Comparison of ENCODE assay signal across 8 mouse cellular contexts in the genomic region with DNA sequence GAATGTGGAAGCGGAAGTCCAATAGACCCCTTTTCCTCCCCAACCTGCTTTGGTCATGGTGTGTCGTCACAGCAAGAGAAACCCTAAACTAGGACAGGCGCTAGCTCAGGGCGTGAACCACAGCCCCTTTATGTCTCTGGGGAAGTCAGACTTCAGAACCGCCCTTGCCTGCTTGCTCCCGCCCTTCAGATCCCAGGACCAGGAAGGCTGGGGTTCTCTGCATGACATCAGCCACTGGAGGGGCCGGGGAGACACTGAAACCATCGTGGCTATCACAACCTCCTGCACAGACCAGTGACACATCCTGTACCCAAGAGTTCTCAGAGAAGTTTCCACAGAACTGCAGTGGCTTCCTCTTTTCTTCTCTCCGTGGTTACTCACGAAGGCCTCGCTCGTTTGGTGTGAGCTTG. TPM values are rescaled to one million over a fixed set of nuclear protein-coding genes. Genes with fewer than 3 reads are reported as not detected.
A peak's percentile ranks its signal among the peaks of the same experiment; 100 is the strongest.
DNase-seq lines count a peak whose midpoint lies in the region; ATAC-seq and TF ChIP-seq lines count a peak whose summit lies in the region.

No protein-coding gene starts in this region.

- no peaks in the 10 kb centered on the region for H3K9me3 ChIP-seq in lung, embryonic 14.5 days (ENCODE audit: low read depth, low read length)
- no peaks in the 10 kb centered on the region for H3K9me3 ChIP-seq in midbrain, embryonic 13.5 days
- no peaks in the 10 kb centered on the region for H3K9me3 ChIP-seq in hindbrain, embryonic 11.5 days (ENCODE audit: control insufficient read depth, low read length)

- no peak overlapping the region for H3K9ac ChIP-seq in lung, embryonic 14.5 days
- H3K9ac ChIP-seq in midbrain, embryonic 13.5 days (replicated peaks): no peak overlapping the region
- H3K9ac ChIP-seq in hindbrain, embryonic 11.5 days (ENCODE audit: low read depth, low read length): no peak overlapping the region

- 77% methylated on average over 12 of the region's 12 CpGs for WGBS in lung, embryonic 14.5 days
- WGBS in midbrain, embryonic 13.5 days: 85% methylated on average over 12 of the region's 12 CpGs
- 78% methylated on average over 12 of the region's 12 CpGs for WGBS in hindbrain, embryonic 11.5 days

- peak; percentile 14 for DNase-seq in gastrocnemius, adult 18-20 months (ENCODE audit: low spot score)
- no peak for DNase-seq in gastrocnemius, postnatal 14 days
- peak; percentile 13 for DNase-seq in lung, embryonic 14.5 days
- DNase-seq in spleen, postnatal 4 days (ENCODE audit: low spot score in 2 of 2): peak; percentile 61 to 79
- no peak for DNase-seq in c-Kit-positive CD71-positive TER-119-positive erythroid progenitor cells, embryonic 14.5 days (ENCODE audit: low spot score)
- DNase-seq in hindbrain, embryonic 11.5 days (ENCODE audit: low spot score): no peak

- no peak overlapping the region for H3K27ac ChIP-seq in lung, embryonic 14.5 days (ENCODE audit: low read depth)
- no peak overlapping the region for H3K27ac ChIP-seq in midbrain, embryonic 13.5 days
- H3K27ac ChIP-seq in hindbrain, embryonic 11.5 days (ENCODE audit: low read depth, low read length): no peak overlapping the region

- no peak overlapping the region for H3K4me3 ChIP-seq in lung, embryonic 14.5 days (ENCODE audit: low read depth, low read length)
- no peak overlapping the region for H3K4me3 ChIP-seq in midbrain, embryonic 13.5 days (replicated peaks)
- H3K4me3 ChIP-seq in hindbrain, embryonic 11.5 days (ENCODE audit: low read depth, low read length): no peak overlapping the region

- intact Hi-C loops in gastrocnemius, postnatal 14 days (cut with DNase I; ENCODE audit: low total_unique reads): no loop called here

- no peaks in the 10 kb centered on the region for H3K36me3 ChIP-seq in lung, embryonic 14.5 days (ENCODE audit: insufficient read depth)
- no peaks in the 10 kb centered on the region for H3K36me3 ChIP-seq in midbrain, embryonic 13.5 days
- H3K36me3 ChIP-seq in hindbrain, embryonic 11.5 days (ENCODE audit: control insufficient read depth, insufficient read depth, low read length): no peaks in the 10 kb centered on the region

- H3K4me1 ChIP-seq in lung, embryonic 14.5 days (ENCODE audit: insufficient read depth): no peaks in the 10 kb centered on the region
- H3K4me1 ChIP-seq in midbrain, embryonic 13.5 days (replicated peaks): no peaks in the 10 kb centered on the region
- no peaks in the 10 kb centered on the region for H3K4me1 ChIP-seq in hindbrain, embryonic 11.5 days (replicated peaks; ENCODE audit: control insufficient read depth, insufficient read depth, low read length)

- no peak overlapping the region for H3K4me2 ChIP-seq in lung, embryonic 14.5 days
- H3K4me2 ChIP-seq in midbrain, embryonic 13.5 days (replicated peaks): no peak overlapping the region
- H3K4me2 ChIP-seq in hindbrain, embryonic 11.5 days (replicated peaks; ENCODE audit: low read depth, low read length): no peak overlapping the region

- TF ChIP-seq CTCF in lung, embryonic 14.5 days (IDR thresholded peaks at IDR 0.05; ENCODE audit: low read depth): no peak

- H3K27me3 ChIP-seq in lung, embryonic 14.5 days (ENCODE audit: insufficient read depth, low read length): no peaks in the 10 kb centered on the region
- H3K27me3 ChIP-seq in midbrain, embryonic 13.5 days: no peaks in the 10 kb centered on the region
- H3K27me3 ChIP-seq in hindbrain, embryonic 11.5 days (ENCODE audit: control insufficient read depth, insufficient read depth, low read length): no peaks in the 10 kb centered on the region

- peak; percentile 87 for ATAC-seq in common myeloid progenitor, adult 5-6 weeks (replicated peaks; ENCODE audit: low read depth, poor library complexity, severe bottlenecking)
- no peak for ATAC-seq in lung, embryonic 14.5 days (ENCODE audit: insufficient read depth)
- no peak for ATAC-seq in midbrain, embryonic 13.5 days
- ATAC-seq in hindbrain, embryonic 11.5 days (ENCODE audit: low FRiP score): no peak

RNA-seq across cellular contexts. Expression of gene Srgn, which starts 16.2 kb away (rescaled TPM):
- total RNA-seq in gastrocnemius, adult 18-20 months (2021): 10 to 100 TPM; 10.5 to 15.0 TPM
- total RNA-seq in gastrocnemius, postnatal 14 days (2021): 10 to 100 TPM; 11.8 to 14.0 TPM
- total RNA-seq in common myeloid progenitor, adult 5-6 weeks (2017): 1,072 and 1,492 TPM in 2 replicates
- polyA plus RNA-seq in lung, embryonic 14.5 days (2014; fragmentation: Nextera tagmentation; extraction: Ambion mirVana): 33.8 and 39.4 TPM in 2 replicates
- 7.3 and 8.7 TPM in 2 replicates for polyA plus RNA-seq in midbrain, embryonic 13.5 days (2015; fragmentation: Nextera tagmentation; extraction: Ambion mirVana)
- polyA plus RNA-seq in hindbrain, embryonic 11.5 days (2014; fragmentation: Nextera tagmentation; extraction: Ambion mirVana): 4.3 and 5.8 TPM in 2 replicates

RNA-seq across cellular contexts. Expression of gene Kif1bp, which starts 34.9 kb away (rescaled TPM):
- 10 to 100 TPM; 29.0 to 30.4 TPM for total RNA-seq in gastrocnemius, adult 18-20 months (2021)
- 10 to 100 TPM; 21.6 to 22.8 TPM for total RNA-seq in gastrocnemius, postnatal 14 days (2021)
- total RNA-seq in common myeloid progenitor, adult 5-6 weeks (2017): 13.7 and 19.9 TPM in 2 replicates
- 41.5 and 42.7 TPM in 2 replicates for polyA plus RNA-seq in lung, embryonic 14.5 days (2014; fragmentation: Nextera tagmentation; extraction: Ambion mirVana)
- polyA plus RNA-seq in midbrain, embryonic 13.5 days (2015; fragmentation: Nextera tagmentation; extraction: Ambion mirVana): 62.1 and 69.1 TPM in 2 replicates
- 55.9 and 60.2 TPM in 2 replicates for polyA plus RNA-seq in hindbrain, embryonic 11.5 days (2014; fragmentation: Nextera tagmentation; extraction: Ambion mirVana)

RNA-seq across cellular contexts. Expression of gene Vps26a, which starts 56.8 kb away (rescaled TPM):
- 10 to 100 TPM; 27.5 to 30.4 TPM for total RNA-seq in gastrocnemius, adult 18-20 months (2021)
- 10 to 100 TPM; 26.3 to 26.6 TPM for total RNA-seq in gastrocnemius, postnatal 14 days (2021)
- 76.1 and 81.7 TPM in 2 replicates for total RNA-seq in common myeloid progenitor, adult 5-6 weeks (2017)
- polyA plus RNA-seq in lung, embryonic 14.5 days (2014; fragmentation: Nextera tagmentation; extraction: Ambion mirVana): 71.2 and 75.7 TPM in 2 replicates
- 68.5 and 69.2 TPM in 2 replicates for polyA plus RNA-seq in midbrain, embryonic 13.5 days (2015; fragmentation: Nextera tagmentation; extraction: Ambion mirVana)
- 91.4 and 109 TPM in 2 replicates for polyA plus RNA-seq in hindbrain, embryonic 11.5 days (2014; fragmentation: Nextera tagmentation; extraction: Ambion mirVana)

RNA-seq across cellular contexts. Expression of gene Ddx21, which starts 58.7 kb away (rescaled TPM):
- total RNA-seq in gastrocnemius, adult 18-20 months (2021): 10 to 100 TPM; 30.0 to 33.8 TPM
- 10 to 100 TPM; 25.1 to 34.3 TPM for total RNA-seq in gastrocnemius, postnatal 14 days (2021)
- 280 and 283 TPM in 2 replicates for total RNA-seq in common myeloid progenitor, adult 5-6 weeks (2017)
- 34.4 and 35.4 TPM in 2 replicates for polyA plus RNA-seq in lung, embryonic 14.5 days (2014; fragmentation: Nextera tagmentation; extraction: Ambion mirVana)
- polyA plus RNA-seq in midbrain, embryonic 13.5 days (2015; fragmentation: Nextera tagmentation; extraction: Ambion mirVana): 18.2 and 20.0 TPM in 2 replicates
- polyA plus RNA-seq in hindbrain, embryonic 11.5 days (2014; fragmentation: Nextera tagmentation; extraction: Ambion mirVana): 33.7 and 37.1 TPM in 2 replicates

Comparison
In these comparisons a context has a peak if more than half of its experiments do, and no peak if none do; other contexts are left out.
1. DNase-seq: peak in gastrocnemius, adult 18-20 months (single experiment), lung, embryonic 14.5 days (single experiment) and spleen, postnatal 4 days (2 of 2); none in gastrocnemius, postnatal 14 days (single experiment), c-Kit-positive CD71-positive TER-119-positive erythroid progenitor cells, embryonic 14.5 days (single experiment) and hindbrain, embryonic 11.5 days (single experiment).
2. RNA of gene Srgn, which starts 16.2 kb away (total RNA-seq): 1,072 to 1,492 TPM in common myeloid progenitor, adult 5-6 weeks; 10.5 to 15.0 TPM in gastrocnemius, adult 18-20 months and 11.8 to 14.0 TPM in gastrocnemius, postnatal 14 days; every median in the first group is over 10 times any median in the second.